Mouse (Mus musculus): ENCODE measurements at regions not wholly inside any gene's neighbourhood (a gene's known extent, or its start where the extent isn't known, plus 50 kb on each side); places are given as distances from the start of the nearest gene placed in this dataset.

GRCm38 (mm10) chr8:26884350-26884749 is 92.8 kb upstream of the Zfp703 start:
- no peak for DNase-seq (ENCODE audit: low spot score)

- DNase-seq (ENCODE audit: low spot score): no peak
Observed at GRCm38 (mm10) chr8:26885365-26885764, 91.8 kb upstream of the Zfp703 start.

- no peak for DNase-seq (ENCODE audit: low spot score)
Observed at GRCm38 (mm10) chr8:26886783-26887486, 90.2 kb upstream of the Zfp703 start.

DNA sequence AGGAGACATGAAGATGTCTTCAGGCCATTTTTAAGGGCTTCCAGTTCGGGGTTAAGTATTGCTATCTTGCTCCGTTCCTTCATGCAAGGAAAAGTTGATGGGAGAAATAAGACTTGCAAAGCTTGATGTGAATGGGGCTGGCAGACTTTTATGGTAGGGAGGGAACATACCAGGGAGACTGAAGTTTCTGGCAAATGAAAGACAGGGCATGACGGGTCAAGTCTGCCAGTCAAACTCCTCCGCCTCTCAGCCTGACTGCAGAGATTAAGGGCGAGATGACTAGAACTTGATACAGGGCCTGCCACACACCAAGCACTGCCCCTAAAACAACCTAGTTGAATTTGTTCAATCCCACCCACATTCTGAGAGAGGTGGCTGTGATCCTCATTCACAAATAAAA is 89.6 kb upstream of the Zfp703 start:
- DNase-seq (ENCODE audit: low spot score): no peak

DNA sequence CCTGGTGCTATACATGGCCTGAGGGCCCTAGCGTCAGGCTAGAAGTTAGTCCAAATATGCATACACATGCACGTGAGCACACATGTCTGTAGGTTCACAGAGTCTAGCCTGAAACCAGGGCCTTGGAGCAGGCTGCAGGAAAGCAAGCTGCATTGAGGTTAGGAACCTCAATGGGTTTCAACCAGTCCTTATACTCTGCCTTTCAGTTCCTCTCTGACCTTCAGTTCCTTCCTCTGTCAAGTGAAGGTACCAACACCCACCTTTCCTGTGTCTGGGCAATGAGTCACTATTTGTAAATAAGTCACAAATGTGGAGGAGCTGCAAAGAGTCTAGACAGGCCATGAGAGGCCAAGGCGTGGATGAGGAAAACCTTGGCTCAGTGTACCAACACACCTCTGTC is 89.1 kb upstream of the Zfp703 start:
- DNase-seq (ENCODE audit: low spot score): no peak

- peak; percentile 61 for DNase-seq (ENCODE audit: low spot score)
Observed at GRCm38 (mm10) chr8:26891881-26892280, 85.2 kb upstream of the Zfp703 start.

DNA sequence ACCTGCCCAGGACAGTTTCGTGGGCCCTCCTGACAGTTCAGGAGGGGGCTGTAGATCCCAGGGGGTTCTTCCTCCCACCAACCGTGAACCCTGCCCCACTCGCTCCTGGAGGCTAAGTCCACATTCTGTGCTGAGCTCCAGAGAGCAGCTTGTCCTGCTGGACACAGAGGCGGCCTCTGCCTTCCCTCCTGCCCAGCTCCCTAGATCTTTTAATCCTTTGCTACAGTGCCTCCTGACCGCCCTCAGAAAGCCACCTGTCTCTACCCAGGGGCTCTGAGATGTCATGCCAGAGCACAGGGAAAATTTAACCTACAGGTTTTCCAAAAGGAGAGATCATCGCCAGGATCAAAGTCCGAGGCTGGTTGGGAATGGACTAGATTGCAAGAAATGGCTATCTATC is 84.7 kb upstream of the Zfp703 start:
- DNase-seq (ENCODE audit: low spot score): no peak

- no peak for DNase-seq (ENCODE audit: low spot score)
Observed at GRCm38 (mm10) chr8:26895867-26896266, 81.3 kb upstream of the Zfp703 start.

GRCm38 (mm10) chr8:26903289-26903688 is 73.8 kb upstream of the Zfp703 start:
- DNase-seq (ENCODE audit: low spot score): no peak

GRCm38 (mm10) chr8:26906257-26906656 is 70.9 kb upstream of the Zfp703 start:
- no peak for DNase-seq (ENCODE audit: low spot score)

DNA sequence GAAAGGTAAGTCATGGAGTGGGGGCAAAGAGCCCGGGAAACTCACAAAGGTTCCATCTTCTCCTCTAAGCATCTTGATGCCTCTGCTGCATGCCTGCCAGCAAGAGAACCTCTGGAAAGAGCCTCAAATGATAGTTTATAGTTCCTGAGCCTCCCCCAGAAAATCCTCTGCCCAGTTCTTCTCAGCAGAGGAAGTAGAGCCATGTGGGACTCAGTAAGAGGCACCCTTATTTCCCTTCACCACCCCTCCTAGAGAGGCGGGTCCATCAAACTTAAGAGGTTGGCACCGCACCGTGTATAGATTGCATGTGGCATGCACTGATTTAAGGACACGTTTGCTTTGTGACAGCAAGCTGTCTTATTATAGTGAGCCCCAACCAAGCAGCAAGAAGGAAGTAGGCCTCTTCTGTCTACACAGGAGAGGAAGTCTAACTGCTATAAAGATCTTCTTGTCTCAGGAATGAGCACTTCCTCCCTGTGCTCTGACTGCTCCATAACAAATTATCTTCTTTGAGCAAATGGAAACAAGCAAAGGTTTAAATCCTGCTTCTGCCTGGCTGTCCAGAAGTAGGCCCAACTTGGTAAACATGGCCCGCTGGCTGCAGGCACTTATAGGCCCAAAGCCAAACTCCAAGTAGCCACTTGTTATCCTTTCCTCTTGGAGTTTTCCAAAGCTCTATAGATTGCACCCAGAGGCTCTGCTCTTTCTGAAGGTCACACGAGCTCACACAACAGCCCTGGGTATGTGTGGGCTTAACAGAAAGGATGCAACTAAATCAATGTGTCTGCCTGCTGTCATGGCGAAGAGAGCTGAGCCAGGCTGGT is 69.6 kb upstream of the Zfp703 start:
- DNase-seq (ENCODE audit: low spot score): no peak

GRCm38 (mm10) chr8:26910186-26910585 is 66.9 kb upstream of the Zfp703 start:
- no peak for DNase-seq (ENCODE audit: low spot score)

GRCm38 (mm10) chr8:26913562-26914529 is 63.3 kb upstream of the Zfp703 start:
- DNase-seq (ENCODE audit: low spot score): no peak

DNA sequence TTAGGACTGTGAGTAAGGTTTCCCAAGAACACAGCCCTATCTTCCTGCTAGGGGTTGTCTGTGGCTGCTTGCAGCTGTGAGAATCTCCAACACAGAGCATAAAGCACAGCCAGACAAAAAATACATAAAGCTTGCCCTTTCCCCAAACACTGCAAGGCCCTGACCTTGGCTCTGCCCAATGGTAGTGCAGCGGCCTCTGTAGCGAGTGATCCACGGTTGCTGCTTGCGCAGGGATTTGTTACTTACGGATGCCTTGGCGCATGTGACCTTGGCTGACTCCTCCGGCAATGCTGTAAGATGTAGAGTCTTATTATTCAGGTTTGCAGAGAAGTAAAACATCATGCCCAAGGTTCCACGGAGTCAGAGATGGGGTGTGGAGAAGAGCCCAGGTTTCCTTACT is 61.4 kb upstream of the Zfp703 start:
- DNase-seq (ENCODE audit: low spot score): no peak

GRCm38 (mm10) chr8:26921531-26922177 is 55.5 kb upstream of the Zfp703 start:
- no peak for DNase-seq (ENCODE audit: low spot score)

DNA sequence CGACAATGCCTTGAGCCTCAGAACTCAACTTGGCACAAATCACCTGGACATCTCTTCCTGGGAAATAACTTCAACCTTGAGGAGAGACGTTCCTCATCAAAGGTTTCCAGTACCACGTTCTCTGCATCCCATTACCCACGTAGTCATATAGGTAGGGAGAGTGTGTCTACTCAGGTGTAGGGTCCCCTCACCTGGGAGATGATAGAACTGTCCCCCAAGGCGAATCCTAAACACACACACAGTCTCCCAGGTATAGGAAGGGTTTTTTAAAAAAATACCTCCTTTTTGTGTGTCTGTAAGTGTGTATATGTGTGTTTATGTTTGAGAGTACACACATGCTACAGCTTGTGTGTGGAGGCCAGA is 55.0 kb upstream of the Zfp703 start:
- DNase-seq (ENCODE audit: low spot score): no peak

DNA sequence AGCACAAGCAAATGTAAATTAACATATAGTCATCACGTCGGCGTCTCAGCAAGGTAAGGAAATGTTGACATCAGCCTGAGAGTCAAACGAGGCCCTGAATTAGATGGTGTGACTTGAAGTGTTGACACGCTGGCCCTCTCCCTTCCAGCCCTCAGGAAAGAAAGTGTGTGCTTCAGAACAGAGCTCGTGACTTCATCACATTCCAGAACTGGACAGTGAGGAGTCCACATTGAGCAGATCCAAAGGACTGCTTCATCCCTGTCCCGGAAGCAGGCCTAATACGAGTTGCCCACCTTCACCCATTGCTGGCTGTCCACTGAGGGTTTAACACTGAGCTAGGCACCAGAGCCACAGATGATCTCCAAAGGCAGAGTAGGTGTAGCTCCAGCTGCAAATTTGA is 54.0 kb upstream of the Zfp703 start:
- no peak for DNase-seq (ENCODE audit: low spot score)

Data from heart, adult 8-10 months (tissue).